Mouse (Mus musculus): ENCODE measurements at regions not wholly inside any gene's neighbourhood (a gene's known extent, or its start where the extent isn't known, plus 50 kb on each side); places are given as distances from the start of the nearest gene placed in this dataset.

GRCm38 (mm10) chr6:84474835-84475234 lies 118.9 kb downstream of the Cyp26b1 start:
- no peak for DNase-seq (ENCODE audit: low read depth)
- TF ChIP-seq POLR2A (IDR thresholded peaks at IDR 0.05; ENCODE audit: borderline replicate concordance, extremely low read depth, insufficient read depth, insufficient read length, poor library complexity, severe bottlenecking) (no peak), CTCF (IDR thresholded peaks at IDR 0.05; ENCODE audit: borderline replicate concordance, extremely low read depth, insufficient read depth, insufficient read length) (no peak)

GRCm38 (mm10) chr6:84473171-84473570 lies 120.5 kb downstream of the Cyp26b1 start:
- TF ChIP-seq POLR2A (IDR thresholded peaks at IDR 0.05; ENCODE audit: borderline replicate concordance, extremely low read depth, insufficient read depth, insufficient read length, poor library complexity, severe bottlenecking) (no peak), CTCF (IDR thresholded peaks at IDR 0.05; ENCODE audit: borderline replicate concordance, extremely low read depth, insufficient read depth, insufficient read length) (no peak)

GRCm38 (mm10) chr6:84472287-84472686 lies 121.4 kb downstream of the Cyp26b1 start:
- no peak for DNase-seq (ENCODE audit: low read depth)
- TF ChIP-seq CTCF (IDR thresholded peaks at IDR 0.05; ENCODE audit: borderline replicate concordance, extremely low read depth, insufficient read depth, insufficient read length) (no peak), POLR2A (IDR thresholded peaks at IDR 0.05; ENCODE audit: borderline replicate concordance, extremely low read depth, insufficient read depth, insufficient read length, poor library complexity, severe bottlenecking) (no peak)

More at GRCm38 (mm10) chr6:84473171-84473570, 120.5 kb downstream of the Cyp26b1 start:
- no peak for DNase-seq (ENCODE audit: low read depth)

GRCm38 (mm10) chr6:84467319-84467718 lies 126.4 kb downstream of the Cyp26b1 start:
- TF ChIP-seq POLR2A (IDR thresholded peaks at IDR 0.05; ENCODE audit: borderline replicate concordance, extremely low read depth, insufficient read depth, insufficient read length, poor library complexity, severe bottlenecking), result no peak
- TF ChIP-seq CTCF (IDR thresholded peaks at IDR 0.05; ENCODE audit: borderline replicate concordance, extremely low read depth, insufficient read depth, insufficient read length), result no peak
- DNase-seq (ENCODE audit: low read depth), result no peak

- no peak for TF ChIP-seq POLR2A (IDR thresholded peaks at IDR 0.05; ENCODE audit: borderline replicate concordance, extremely low read depth, insufficient read depth, insufficient read length, poor library complexity, severe bottlenecking)
- TF ChIP-seq CTCF (IDR thresholded peaks at IDR 0.05; ENCODE audit: borderline replicate concordance, extremely low read depth, insufficient read depth, insufficient read length), result no peak
- peak; percentile 84 for DNase-seq (ENCODE audit: low read depth)
These were observed 127.5 kb downstream of the Cyp26b1 start for GRCm38 (mm10) chr6:84466223-84466622.

- DNase-seq (ENCODE audit: low read depth), result no peak
- no peak for TF ChIP-seq POLR2A (IDR thresholded peaks at IDR 0.05; ENCODE audit: borderline replicate concordance, extremely low read depth, insufficient read depth, insufficient read length, poor library complexity, severe bottlenecking)
- TF ChIP-seq CTCF (IDR thresholded peaks at IDR 0.05; ENCODE audit: borderline replicate concordance, extremely low read depth, insufficient read depth, insufficient read length), result no peak
These were observed 128.1 kb downstream of the Cyp26b1 start for GRCm38 (mm10) chr6:84465596-84465995.

GRCm38 (mm10) chr6:84463592-84464367 lies 129.9 kb downstream of the Cyp26b1 start:
- no peak for TF ChIP-seq POLR2A (IDR thresholded peaks at IDR 0.05; ENCODE audit: borderline replicate concordance, extremely low read depth, insufficient read depth, insufficient read length, poor library complexity, severe bottlenecking)
- no peak for TF ChIP-seq CTCF (IDR thresholded peaks at IDR 0.05; ENCODE audit: borderline replicate concordance, extremely low read depth, insufficient read depth, insufficient read length)
- DNase-seq (ENCODE audit: low read depth), result no peak

- DNase-seq (ENCODE audit: low read depth), result no peak
- no peak for TF ChIP-seq CTCF (IDR thresholded peaks at IDR 0.05; ENCODE audit: borderline replicate concordance, extremely low read depth, insufficient read depth, insufficient read length)
- no peak for TF ChIP-seq POLR2A (IDR thresholded peaks at IDR 0.05; ENCODE audit: borderline replicate concordance, extremely low read depth, insufficient read depth, insufficient read length, poor library complexity, severe bottlenecking)
These were observed 136.9 kb downstream of the Cyp26b1 start for GRCm38 (mm10) chr6:84456803-84457202.

- peak; percentile 68 for DNase-seq (ENCODE audit: low read depth)
- TF ChIP-seq POLR2A (IDR thresholded peaks at IDR 0.05; ENCODE audit: borderline replicate concordance, extremely low read depth, insufficient read depth, insufficient read length, poor library complexity, severe bottlenecking) (no peak), CTCF (IDR thresholded peaks at IDR 0.05; ENCODE audit: borderline replicate concordance, extremely low read depth, insufficient read depth, insufficient read length) (no peak)
These were observed 148.6 kb downstream of the Cyp26b1 start for GRCm38 (mm10) chr6:84445093-84445492.

GRCm38 (mm10) chr6:84442667-84443066 lies 151.0 kb downstream of the Cyp26b1 start:
- TF ChIP-seq POLR2A (IDR thresholded peaks at IDR 0.05; ENCODE audit: borderline replicate concordance, extremely low read depth, insufficient read depth, insufficient read length, poor library complexity, severe bottlenecking) (no peak), CTCF (IDR thresholded peaks at IDR 0.05; ENCODE audit: borderline replicate concordance, extremely low read depth, insufficient read depth, insufficient read length) (no peak)

GRCm38 (mm10) chr6:84441721-84442480 lies 151.8 kb downstream of the Cyp26b1 start:
- TF ChIP-seq POLR2A (IDR thresholded peaks at IDR 0.05; ENCODE audit: borderline replicate concordance, extremely low read depth, insufficient read depth, insufficient read length, poor library complexity, severe bottlenecking) (no peak), CTCF (IDR thresholded peaks at IDR 0.05; ENCODE audit: borderline replicate concordance, extremely low read depth, insufficient read depth, insufficient read length) (no peak)

More at GRCm38 (mm10) chr6:84442667-84443066, 151.0 kb downstream of the Cyp26b1 start:
- DNase-seq (ENCODE audit: low read depth), result no peak

More at GRCm38 (mm10) chr6:84441721-84442480, 151.8 kb downstream of the Cyp26b1 start:
- peak; percentile 19 for DNase-seq (ENCODE audit: low read depth)
